Mouse (Mus musculus) frontal cortex, adult 2 months (tissue): ENCODE results near the gene Trir. TPM values are rescaled to one million over a fixed set of nuclear protein-coding genes. Genes with fewer than 3 reads are reported as not detected.
A peak's percentile ranks its signal among the peaks of the same experiment; 100 is the strongest.

ENCODE experiments used
- DNase-seq, 2 experiments: peaks; one replicate each; pipeline ENCODE4 v3.0.0; 2022; ENCODE audit warnings: low spot score in 1 of 2; ENCODE audit errors: extremely low spot score in 1 of 2
- polyA plus RNA-seq: library from polyadenylated mRNA; depleted of rRNA; stranded (reverse); fragments of >200 nt; gene quantifications from 2 replicates; pipeline ENCODE4 v1.2.3, GENCODE M21; 2012

The Trir gene
- polyA plus RNA-seq, 1 experiment, result 150 TPM

DNA sequence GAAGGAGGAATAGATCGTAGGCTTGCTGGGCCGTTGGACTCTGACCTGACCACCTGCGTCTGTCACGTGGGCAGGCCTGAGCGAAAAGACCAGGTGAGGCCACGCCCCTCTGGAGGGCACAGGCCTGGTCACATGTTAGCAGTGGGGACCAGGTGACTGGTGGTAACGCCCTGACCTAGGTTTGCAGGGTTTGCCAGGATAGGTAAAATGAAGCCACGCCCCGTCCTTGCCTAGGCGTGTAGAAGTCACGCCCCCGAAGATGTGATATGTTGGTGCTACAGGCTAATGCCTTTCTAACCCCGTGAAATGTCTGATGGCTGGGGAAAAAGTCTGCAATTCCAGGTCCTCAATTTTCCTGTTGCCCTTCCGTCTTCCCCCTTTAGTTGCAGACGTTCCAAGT is 35.8 kb upstream of the Trir start:
- no peak for DNase-seq

GRCm38 (mm10) chr8:84994375-84994774 is 32.2 kb upstream of the Trir start:
- no peak for DNase-seq

DNA sequence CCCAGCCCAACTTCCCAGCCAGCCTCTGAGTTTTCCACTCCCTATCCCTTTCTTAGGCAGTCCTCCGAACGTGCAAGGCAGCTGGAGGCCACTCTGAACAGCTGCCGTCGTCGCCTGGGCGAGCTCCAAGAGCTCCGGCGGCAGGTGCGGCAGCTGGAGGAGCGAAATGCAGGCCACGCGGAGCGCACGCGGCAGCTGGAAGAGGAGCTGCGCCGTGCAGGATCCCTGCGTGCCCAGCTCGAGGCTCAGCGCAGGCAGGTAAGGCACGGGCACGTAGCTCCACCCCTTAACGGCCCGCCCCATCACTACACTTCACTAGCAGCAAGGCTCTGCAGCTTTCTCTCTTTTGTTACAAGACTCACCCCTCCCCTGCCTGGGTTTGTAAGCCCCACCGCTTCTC is 30.9 kb upstream of the Trir start:
- DNase-seq, result no peak

- DNase-seq, result no peak
These were observed 29.6 kb upstream of the Trir start for GRCm38 (mm10) chr8:84996978-84997377.

- peak; percentile 81 to 97 for DNase-seq
These were observed 28.9 kb upstream of the Trir start for GRCm38 (mm10) chr8:84997649-84998295.

GRCm38 (mm10) chr8:85007686-85008085 is 18.9 kb upstream of the Trir start:
- no peak for DNase-seq

GRCm38 (mm10) chr8:85011242-85011641 is 15.4 kb upstream of the Trir start:
- no peak for DNase-seq

DNA sequence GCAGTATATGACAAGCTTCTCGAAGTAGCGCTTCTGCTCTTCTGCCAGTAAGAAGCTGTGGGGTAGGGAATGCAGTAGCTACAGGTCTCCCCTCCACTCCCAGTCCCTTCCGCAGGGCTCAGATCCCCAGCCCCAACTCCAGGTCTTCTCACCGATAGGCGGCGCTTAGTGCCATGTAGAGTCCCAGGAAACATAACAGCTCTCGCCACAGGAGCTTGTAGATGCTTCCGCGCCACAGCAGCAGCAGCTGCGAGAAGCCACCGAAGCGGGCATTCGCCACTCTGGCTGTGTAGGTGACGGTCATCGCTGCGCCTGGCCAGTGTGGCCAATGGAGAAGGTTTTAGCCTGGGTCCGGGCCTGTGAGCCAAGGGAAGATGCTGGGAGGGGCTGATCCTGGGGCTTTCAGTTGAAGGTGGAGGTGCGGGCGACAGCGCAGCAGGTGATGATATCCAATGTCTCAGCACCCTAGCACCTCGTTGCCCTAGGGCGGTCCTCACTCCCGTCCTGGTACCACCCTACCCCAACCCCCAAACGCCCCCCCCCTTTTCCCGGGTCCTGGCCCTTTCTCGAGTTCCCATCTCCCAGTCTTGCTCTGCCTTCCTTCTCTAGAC is 13.3 kb upstream of the Trir start:
- peak; percentile 56 to 83 for DNase-seq

- no peak for DNase-seq
These were observed 12.2 kb upstream of the Trir start, which contains the start of gene Best2 for GRCm38 (mm10) chr8:85014431-85014830. Best2 (minus strand) TSS chr8:85014531.

- DNase-seq, result no peak
These were observed 9.9 kb upstream of the Trir start for GRCm38 (mm10) chr8:85016724-85017123.

DNA sequence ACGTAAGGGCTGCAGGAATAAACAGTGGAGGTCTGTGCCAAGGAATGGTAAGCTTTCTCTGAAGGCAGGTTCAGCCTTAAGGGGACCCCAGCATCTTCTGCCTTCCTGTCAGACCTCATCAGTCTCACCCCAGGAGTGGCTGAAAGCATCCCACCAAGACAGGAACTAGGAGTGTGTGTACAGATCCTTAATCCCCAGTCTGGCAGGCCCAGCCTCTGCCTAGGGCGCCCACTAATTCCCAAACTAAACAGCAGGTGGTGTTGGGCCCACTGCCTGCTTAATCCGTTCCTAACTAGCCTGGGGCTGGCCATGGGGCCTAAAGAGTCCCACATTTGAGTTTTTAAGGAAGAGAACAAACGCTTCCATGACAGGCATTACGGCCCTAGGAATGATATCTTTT is 9.4 kb upstream of the Trir start:
- no peak for DNase-seq

DNA sequence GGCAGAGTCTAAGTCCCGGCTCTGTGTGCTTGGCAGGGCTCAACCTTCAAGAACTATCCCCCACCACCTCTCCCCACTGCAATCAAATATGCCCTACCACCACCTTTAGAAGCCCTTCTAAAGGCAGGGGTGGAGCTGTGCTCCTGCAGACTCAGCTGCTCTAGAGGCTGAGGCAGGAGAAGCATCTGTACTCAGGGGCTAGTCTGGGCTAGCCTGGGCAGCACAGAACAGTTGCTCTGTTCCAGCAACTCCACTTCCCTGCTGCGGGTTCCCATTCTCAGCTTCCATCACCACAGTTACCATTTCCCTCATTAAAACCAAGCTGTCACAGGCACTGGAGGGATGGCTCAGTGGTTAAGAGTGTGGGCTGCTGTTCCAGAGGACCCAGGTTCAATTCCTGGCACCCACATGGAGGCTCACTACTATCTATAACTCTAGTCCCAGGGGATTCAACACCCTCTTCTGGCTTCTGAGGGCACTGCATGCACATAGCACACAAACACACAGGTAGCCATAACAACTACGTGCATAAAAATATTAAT is 5.0 kb upstream of the Trir start:
- no peak for DNase-seq

DNA sequence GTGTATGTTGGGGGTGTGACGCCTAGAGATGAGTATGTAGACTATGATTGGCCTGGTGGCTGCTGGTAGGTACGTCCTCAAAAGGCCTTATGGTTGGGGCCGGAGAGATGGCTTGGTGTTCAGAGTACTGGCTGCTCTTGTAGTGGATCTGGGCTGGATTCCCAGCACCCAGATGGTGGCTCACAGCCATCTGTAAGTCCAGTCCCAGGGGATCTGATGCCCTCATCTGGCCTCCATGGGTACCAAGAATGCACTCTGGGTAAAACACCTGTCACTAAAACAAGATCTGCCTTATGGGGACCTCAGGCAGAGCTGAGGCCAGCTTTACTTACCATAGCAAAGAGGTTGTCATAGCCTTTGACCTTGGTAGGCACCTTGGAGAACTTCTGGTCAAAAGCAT is 2.8 kb upstream of the Trir start:
- no peak for DNase-seq

DNA sequence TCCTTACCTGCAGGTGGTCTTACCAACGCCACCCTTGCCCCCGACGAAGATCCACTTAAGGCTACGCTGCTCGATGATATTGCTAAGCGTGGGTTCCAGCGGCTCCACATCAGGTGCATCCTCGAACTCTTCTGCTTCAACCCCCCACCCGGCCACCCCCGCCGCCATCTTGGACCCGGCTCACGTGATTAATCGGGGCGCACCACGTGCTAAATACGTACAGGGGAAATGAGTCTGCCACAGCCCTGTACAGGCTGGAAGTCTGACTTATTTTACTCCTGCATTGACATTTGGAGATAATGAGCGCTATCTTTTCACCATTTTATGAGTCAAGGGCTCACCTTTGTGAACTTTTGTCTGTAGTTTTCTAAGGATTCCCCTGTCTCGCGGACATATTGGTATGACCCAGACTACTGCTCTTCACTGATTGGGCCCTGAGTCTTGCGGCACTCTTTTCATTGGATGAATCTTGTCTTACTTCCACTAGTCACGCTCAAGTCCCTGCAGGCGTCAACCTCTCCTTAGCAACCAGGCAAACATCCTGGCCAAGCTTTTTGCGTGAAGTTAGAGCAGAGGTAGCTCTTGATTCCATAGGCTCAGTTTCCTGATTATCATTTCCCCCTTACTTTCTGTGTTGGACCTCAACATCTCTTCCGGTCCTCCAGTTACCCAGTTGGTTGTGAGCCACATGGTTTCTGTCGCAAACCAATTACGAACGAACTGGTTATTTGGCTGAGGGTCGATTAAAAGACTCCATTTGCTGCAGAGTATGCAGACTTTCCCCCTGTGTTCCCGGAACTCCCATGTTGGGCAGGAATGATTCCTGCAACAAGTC is 1.3 kb upstream of the Trir start, which contains the start of gene Asna1:
Gene Asna1, minus strand, starts transcription at position 184 of the 835 bp plus-strand sequence.
- peak; percentile 91 for DNase-seq

GRCm38 (mm10) chr8:85027516-85027855 is 863 bp downstream of the Trir start:
- DNase-seq, result no peak

DNA sequence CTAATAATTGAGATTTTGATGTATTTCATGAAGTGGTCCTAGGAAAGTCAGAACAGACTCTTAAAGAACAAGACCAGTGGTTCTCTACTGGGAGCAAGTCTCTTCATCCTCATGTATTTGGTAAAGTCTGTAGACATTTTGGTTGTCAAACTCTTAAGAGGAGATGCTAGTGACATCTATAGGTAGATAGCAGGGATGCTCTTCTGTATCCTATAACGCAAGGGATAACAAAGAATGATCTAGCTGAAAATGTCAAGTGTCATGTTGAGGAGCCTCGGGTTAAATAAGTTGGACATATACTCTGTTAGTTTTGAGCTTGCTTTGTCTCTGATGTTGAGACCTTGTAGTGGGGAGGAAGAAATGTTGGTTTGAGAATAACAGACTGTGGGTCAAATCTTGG is 1.3 kb downstream of the Trir start:
- DNase-seq, result no peak

- DNase-seq, result no peak
These were observed 2.6 kb downstream of the Trir start for GRCm38 (mm10) chr8:85029271-85029670.

GRCm38 (mm10) chr8:85032622-85033311 is 6.1 kb downstream of the Trir start:
- DNase-seq, result no peak

GRCm38 (mm10) chr8:85033867-85034266 is 7.2 kb downstream of the Trir start:
- DNase-seq, result no peak

GRCm38 (mm10) chr8:85034764-85035163 is 8.1 kb downstream of the Trir start:
- peak in 1 of 2 experiments; percentile 81 for DNase-seq
